Mouse (Mus musculus): Measurements from ENCODE around the gene C1qtnf5.

Gene C1qtnf5

GRCm38 (mm10) chr9:44079997-44080780 lies 26.9 kb upstream of the C1qtnf5 start:
- no peak for DNase-seq (ENCODE audit: low spot score)

GRCm38 (mm10) chr9:44080953-44081352 lies 26.1 kb upstream of the C1qtnf5 start:
- DNase-seq (ENCODE audit: low spot score): peak; percentile 7

- DNase-seq (ENCODE audit: low spot score): no peak
Observed at GRCm38 (mm10) chr9:44081581-44081980, 25.5 kb upstream of the C1qtnf5 start.

GRCm38 (mm10) chr9:44082266-44082665 lies 24.8 kb upstream of the C1qtnf5 start:
- DNase-seq (ENCODE audit: low spot score): no peak

- no peak for DNase-seq (ENCODE audit: low spot score)
Observed at GRCm38 (mm10) chr9:44083392-44084121, 23.5 kb upstream of the C1qtnf5 start.

GRCm38 (mm10) chr9:44084236-44084635 lies 22.8 kb upstream of the C1qtnf5 start:
- DNase-seq (ENCODE audit: low spot score): no peak

- peak; percentile 97 for DNase-seq (ENCODE audit: low spot score)
Observed at GRCm38 (mm10) chr9:44084659-44085229, 22.3 kb upstream of the C1qtnf5 start.

GRCm38 (mm10) chr9:44085276-44085675 lies 21.8 kb upstream of the C1qtnf5 start:
- DNase-seq (ENCODE audit: low spot score): no peak

- DNase-seq (ENCODE audit: low spot score): peak; percentile 38
Observed at GRCm38 (mm10) chr9:44085741-44086665, 21.0 kb upstream of the C1qtnf5 start.

- DNase-seq (ENCODE audit: low spot score): no peak
Observed at GRCm38 (mm10) chr9:44086960-44087359, 20.1 kb upstream of the C1qtnf5 start.

GRCm38 (mm10) chr9:44087761-44088455 lies 19.1 kb upstream of the C1qtnf5 start:
- no peak for DNase-seq (ENCODE audit: low spot score)

GRCm38 (mm10) chr9:44088877-44089608 lies 18.0 kb upstream of the C1qtnf5 start:
- DNase-seq (ENCODE audit: low spot score): peak; percentile 3

GRCm38 (mm10) chr9:44093612-44094503 lies 13.2 kb upstream of the C1qtnf5 start:
- DNase-seq (ENCODE audit: low spot score): peak; percentile 77

GRCm38 (mm10) chr9:44094737-44095136 lies 12.3 kb upstream of the C1qtnf5 start:
- no peak for DNase-seq (ENCODE audit: low spot score)

- no peak for DNase-seq (ENCODE audit: low spot score)
Observed at GRCm38 (mm10) chr9:44095781-44096180, 11.3 kb upstream of the C1qtnf5 start.

- peak; percentile 39 for DNase-seq (ENCODE audit: low spot score)
Observed at GRCm38 (mm10) chr9:44096536-44096935, 10.5 kb upstream of the C1qtnf5 start.

GRCm38 (mm10) chr9:44101490-44101889 lies 5.6 kb upstream of the C1qtnf5 start, which contains the start of gene Mfrp:
Gene Mfrp, plus strand, starts transcription at chr9:44101729.
- no peak for DNase-seq (ENCODE audit: low spot score)

GRCm38 (mm10) chr9:44104881-44105280 lies 2.2 kb upstream of the C1qtnf5 start:
- DNase-seq (ENCODE audit: low spot score): no peak

- no peak for DNase-seq (ENCODE audit: low spot score)
Observed at GRCm38 (mm10) chr9:44105781-44106180, 1.3 kb upstream of the C1qtnf5 start.
